Mouse (Mus musculus) ES-Bruce4 (cell line): ENCODE results near the gene Blzf1. TPM values are rescaled to one million over a fixed set of nuclear protein-coding genes. Genes with fewer than 3 reads are reported as not detected.

Experiments
- H3K27ac ChIP-seq: 2 replicates; pipeline ENCODE4 v1.5.1; 2012; ENCODE audit warnings: low read length, inconsistent platforms; ENCODE audit not compliant: insufficient read depth
- H3K27me3 ChIP-seq: 2 replicates; pipeline ENCODE4 v1.6.1; 2012; ENCODE audit warnings: mild to moderate bottlenecking, low read length, inconsistent platforms; ENCODE audit not compliant: control insufficient read depth, poor library complexity, insufficient read depth, severe bottlenecking
- H3K36me3 ChIP-seq: 2 replicates; pipeline ENCODE4 v1.6.1; 2012; ENCODE audit warnings: inconsistent platforms, mild to moderate bottlenecking, low read length, moderate library complexity; ENCODE audit not compliant: control insufficient read depth, poor library complexity, insufficient read depth, severe bottlenecking
- H3K4me1 ChIP-seq: one replicate; pipeline ENCODE4 v1.8.1; 2011; ENCODE audit warnings: low read length; ENCODE audit not compliant: control insufficient read depth, insufficient read depth
- H3K4me3 ChIP-seq: 2 replicates; pipeline ENCODE4 v1.5.1; 2011; ENCODE audit warnings: low read depth, mild to moderate bottlenecking, low read length
- H3K9ac ChIP-seq: 2 replicates; pipeline ENCODE4 v1.6.1; 2012; ENCODE audit warnings: low read depth, mild to moderate bottlenecking, inconsistent platforms; ENCODE audit not compliant: poor library complexity, severe bottlenecking
- H3K9me3 ChIP-seq: replicated peaks from 2 replicates; pipeline ENCODE4 v1.6.1; 2012; ENCODE audit warnings: mild to moderate bottlenecking, low read length, inconsistent platforms; ENCODE audit not compliant: control insufficient read depth, poor library complexity, insufficient read depth, severe bottlenecking
- CTCF ChIP-seq: IDR thresholded peaks from one replicate; pipeline ENCODE4 v1.8.1; 2011; ENCODE audit warnings: low read depth, low read length
- EP300 ChIP-seq: IDR thresholded peaks from 2 replicates; pipeline ENCODE4 v1.6.1; 2011; ENCODE audit warnings: low read depth, low read length; ENCODE audit not compliant: insufficient read depth
- POLR2A ChIP-seq: IDR thresholded peaks from one replicate; pipeline ENCODE4 v1.8.1; 2011; ENCODE audit warnings: low read length; ENCODE audit not compliant: insufficient read depth
- polyA plus RNA-seq: library from polyadenylated mRNA; stranded (reverse); fragments of >200 nt; gene quantifications from 2 replicates; pipeline ENCODE4 v1.2.4, GENCODE M21; 2011; ENCODE audit warnings: low read depth; ENCODE audit not compliant: missing spikeins, insufficient read depth, insufficient read length

Blzf1 gene
- polyA plus RNA-seq, 1 experiment = 33.9 TPM

- no peaks in the 10 kb centered on the region for H3K9me3 ChIP-seq
- H3K27me3 ChIP-seq = no peaks in the 10 kb centered on the region
- no peak overlapping the region for H3K4me3 ChIP-seq
- H3K27ac ChIP-seq = no peak overlapping the region
- peaks cover 3% of the 10 kb centered on the region for H3K4me1 ChIP-seq
- no peak for TF ChIP-seq CTCF
- TF ChIP-seq POLR2A = no peak
- TF ChIP-seq EP300 = no peak
- H3K9ac ChIP-seq = no peak overlapping the region
- H3K36me3 ChIP-seq = no peaks in the 10 kb centered on the region
Measured at GRCm38 (mm10) chr1:164320731-164321130, 13.4 kb upstream of the Blzf1 start.

DNA sequence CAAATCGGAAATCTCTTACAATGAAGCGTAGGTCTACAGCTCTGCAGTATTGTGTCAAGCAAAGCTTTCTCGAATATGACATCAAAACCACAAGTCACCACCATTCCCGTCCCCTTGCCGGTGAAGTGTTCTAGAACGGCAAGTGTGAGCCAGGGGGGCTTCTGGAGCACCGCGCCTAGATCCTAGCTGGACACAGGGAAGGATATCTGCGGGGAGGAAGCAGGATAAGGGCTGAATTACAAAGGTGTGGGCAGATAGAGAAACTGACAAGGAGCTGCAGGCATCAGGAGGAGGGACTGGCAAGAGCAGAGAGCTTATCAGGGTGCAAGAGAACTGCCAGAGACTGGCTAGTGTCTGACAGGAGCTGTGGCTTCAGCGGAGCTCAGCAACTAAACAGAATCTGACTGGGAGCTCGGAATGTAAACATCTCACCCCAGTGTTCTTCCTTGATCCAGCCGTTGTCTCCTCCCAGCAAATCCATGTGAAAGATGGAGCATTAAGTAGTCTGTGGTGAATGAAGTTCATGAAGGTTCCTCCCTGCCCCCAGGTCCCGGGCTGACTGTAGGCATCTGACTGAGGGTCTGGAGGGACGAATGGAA lies 12.4 kb upstream of the Blzf1 start:
- H3K27me3 ChIP-seq = no peaks in the 10 kb centered on the region
- H3K9me3 ChIP-seq = no peaks in the 10 kb centered on the region
- no peak overlapping the region for H3K9ac ChIP-seq
- no peaks in the 10 kb centered on the region for H3K36me3 ChIP-seq
- TF ChIP-seq CTCF (no peak), POLR2A (no peak), EP300 (0 out of 2 replicates have a peak, but pooled peaks have one; percentile 11)
- H3K27ac ChIP-seq = no peak overlapping the region
- no peak overlapping the region for H3K4me3 ChIP-seq
- peaks cover 3% of the 10 kb centered on the region for H3K4me1 ChIP-seq

DNA sequence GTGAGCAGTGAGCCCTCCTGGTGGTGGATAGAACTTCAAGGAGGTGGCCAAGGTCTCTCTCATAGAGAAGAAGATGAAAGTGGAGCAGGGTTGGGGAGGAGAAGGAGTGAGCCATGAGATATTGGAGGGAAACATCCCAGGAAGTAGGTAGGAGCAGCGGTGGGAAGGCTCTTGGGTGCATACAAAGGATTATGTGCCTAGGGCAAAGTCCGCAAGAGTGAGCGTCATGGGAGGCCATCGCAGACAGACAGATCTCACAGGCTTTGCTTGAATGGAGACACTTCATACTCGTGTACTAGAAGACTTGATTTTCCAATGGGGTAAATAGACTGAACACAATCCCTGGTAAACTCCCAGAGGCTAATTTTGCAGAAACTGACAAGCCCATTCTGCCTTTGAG lies 11.2 kb upstream of the Blzf1 start:
- Histone ChIP-seq H3K9me3 (no peaks in the 10 kb centered on the region), H3K27ac (no peak overlapping the region), H3K4me3 (no peak overlapping the region), H3K9ac (no peak overlapping the region), H3K27me3 (no peaks in the 10 kb centered on the region), H3K4me1 (peaks cover 3% of the 10 kb centered on the region), H3K36me3 (no peaks in the 10 kb centered on the region)
- TF ChIP-seq POLR2A (no peak), CTCF (no peak), EP300 (no peak)

GRCm38 (mm10) chr1:164317261-164317660 lies 10.0 kb upstream of the Blzf1 start:
- Histone ChIP-seq H3K4me3 (no peak overlapping the region), H3K27ac (no peak overlapping the region), H3K9me3 (no peaks in the 10 kb centered on the region), H3K27me3 (no peaks in the 10 kb centered on the region), H3K9ac (no peak overlapping the region), H3K36me3 (no peaks in the 10 kb centered on the region), H3K4me1 (peaks cover 2% of the 10 kb centered on the region)
- TF ChIP-seq EP300 (no peak), CTCF (no peak), POLR2A (no peak)

DNA sequence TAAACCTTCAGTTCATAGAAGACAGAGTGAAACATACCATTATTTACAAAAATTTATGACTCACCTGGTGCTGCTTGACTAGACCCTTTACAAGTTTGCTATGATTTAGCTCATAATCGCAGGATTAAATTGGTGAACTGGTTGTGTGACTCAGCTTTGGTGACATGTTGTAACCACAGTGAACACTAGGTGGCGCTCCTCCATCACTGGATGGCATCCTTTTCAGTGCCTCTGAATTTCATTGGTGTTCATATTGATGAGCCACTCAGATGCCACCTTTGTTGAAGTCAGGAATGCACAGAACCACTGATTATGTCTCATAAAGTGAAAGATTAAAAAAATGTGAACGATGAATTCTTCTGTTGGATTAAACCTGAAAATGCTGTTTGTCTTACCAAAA lies 9.4 kb upstream of the Blzf1 start:
- H3K4me3 ChIP-seq = no peak overlapping the region
- peaks cover 2% of the 10 kb centered on the region for H3K4me1 ChIP-seq
- no peak overlapping the region for H3K27ac ChIP-seq
- H3K27me3 ChIP-seq = no peaks in the 10 kb centered on the region
- no peaks in the 10 kb centered on the region for H3K36me3 ChIP-seq
- H3K9ac ChIP-seq = no peak overlapping the region
- H3K9me3 ChIP-seq = no peaks in the 10 kb centered on the region
- no peak for TF ChIP-seq EP300

- Histone ChIP-seq H3K4me1 (peaks cover 2% of the 10 kb centered on the region), H3K9me3 (no peaks in the 10 kb centered on the region), H3K36me3 (no peaks in the 10 kb centered on the region), H3K4me3 (no peak overlapping the region), H3K9ac (no peak overlapping the region), H3K27me3 (no peaks in the 10 kb centered on the region), H3K27ac (no peak overlapping the region)
- no peak for TF ChIP-seq POLR2A
- TF ChIP-seq CTCF = peak; percentile 89
Measured at GRCm38 (mm10) chr1:164315266-164315665, 8.0 kb upstream of the Blzf1 start.
